Mouse (Mus musculus) R1 (cell line): ENCODE measurements around the gene Krtap21-1.

Experiments
- DNase-seq: peaks from one replicate; pipeline ENCODE4 v3.0.0-alpha.2; 2018; ENCODE audit warnings: low read depth, low spot score

Gene Krtap21-1

GRCm38 (mm10) chr16:89403768-89404167, at the start of gene Krtap21-1:
Gene Krtap21-1 (minus strand): TSS chr16:89403868.
- no peak for DNase-seq

GRCm38 (mm10) chr16:89429586-89429985, 25.9 kb upstream of the Krtap21-1 start:
- no peak for DNase-seq

GRCm38 (mm10) chr16:89425310-89425709, 21.6 kb upstream of the Krtap21-1 start:
- no peak for DNase-seq

GRCm38 (mm10) chr16:89420011-89420410, 16.3 kb upstream of the Krtap21-1 start, which contains the start of gene Krtap6-2:
Gene Krtap6-2 (minus strand): TSS chr16:89420111.
- DNase-seq: no peak

GRCm38 (mm10) chr16:89416311-89416710, 12.6 kb upstream of the Krtap21-1 start:
- DNase-seq: no peak

GRCm38 (mm10) chr16:89410345-89411068, 6.8 kb upstream of the Krtap21-1 start:
- peak; percentile 11 for DNase-seq

GRCm38 (mm10) chr16:89372734-89373461, 30.8 kb downstream of the Krtap21-1 start:
- no peak for DNase-seq
